Mouse (Mus musculus) spleen, adult 2 months (tissue): ENCODE data around the gene Epn1. TPM values are rescaled to one million over a fixed set of nuclear protein-coding genes. Genes with fewer than 3 reads are reported as not detected.
A peak's percentile ranks its signal among the peaks of the same experiment; 100 is the strongest.

ENCODE experiments used
- DNase-seq, 2 experiments: peaks; one replicate each; pipeline versions ENCODE4 v3.0.0 to v3.0.0-alpha.2; 2012 to 2021; ENCODE audit warnings: low spot score in 2 of 2, low read depth in 1 of 2
- H3K27ac ChIP-seq: fragments of 200-500 bp; 2 replicates; pipeline ENCODE4 v1.5.1; 2012; ENCODE audit warnings: low read length, inconsistent platforms; ENCODE audit not compliant: insufficient read depth
- H3K27me3 ChIP-seq: fragments of 200-500 bp; 2 replicates; pipeline ENCODE4 v1.6.1; 2012; ENCODE audit warnings: mild to moderate bottlenecking, moderate library complexity, low read length, inconsistent platforms; ENCODE audit not compliant: control insufficient read depth, insufficient read depth
- H3K36me3 ChIP-seq: fragments of 200-500 bp; 2 replicates; pipeline ENCODE4 v1.6.1; 2012; ENCODE audit warnings: mild to moderate bottlenecking, low read length, inconsistent platforms; ENCODE audit not compliant: control insufficient read depth, insufficient read depth
- H3K4me1 ChIP-seq: fragments of 200-500 bp; 2 replicates; pipeline ENCODE4 v1.6.1; 2011; ENCODE audit warnings: inconsistent platforms; ENCODE audit not compliant: control insufficient read depth, insufficient read depth, insufficient read length
- H3K4me3 ChIP-seq: fragments of 200-500 bp; 2 replicates; pipeline ENCODE4 v1.5.1; 2011; ENCODE audit warnings: mild to moderate bottlenecking, inconsistent platforms; ENCODE audit not compliant: insufficient read depth, insufficient read length; ENCODE audit errors: extremely low read depth
- CTCF ChIP-seq: fragments of 200-500 bp; IDR thresholded peaks from 2 replicates; pipeline ENCODE4 v1.5.1; 2011; ENCODE audit warnings: mild to moderate bottlenecking, inconsistent platforms; ENCODE audit not compliant: insufficient read depth, insufficient read length, insufficient replicate concordance; ENCODE audit errors: extremely low read depth
- POLR2A ChIP-seq: fragments of 200-500 bp; IDR thresholded peaks from 2 replicates; pipeline ENCODE4 v1.6.1; 2011; ENCODE audit warnings: low read depth, low read length, inconsistent platforms
- WGBS: fragments of 180-500 bp; shearing (Covaris S2); methylation state at CpG from one replicate; pipeline ENCODE4 v1.1.7; 2018; 5-methylcytosine and 5-hydroxymethylcytosine counted together
- polyA plus RNA-seq: library from polyadenylated mRNA; depleted of rRNA; stranded (reverse); fragments of >200 nt; gene quantifications from 2 replicates; pipeline ENCODE4 v1.2.3, GENCODE M21; 2012

Epn1 gene
- polyA plus RNA-seq, 1 experiment = 196 TPM

- H3K27ac ChIP-seq = no peak overlapping the region
- peaks cover 9% of the 10 kb centered on the region for H3K4me1 ChIP-seq
- H3K4me3 ChIP-seq = no peak overlapping the region
- H3K27me3 ChIP-seq = peaks cover 16% of the 10 kb centered on the region
- WGBS = 33% methylated on average over 11 of the region's 11 CpGs
- peak in 1 of 2 experiments; percentile 34 for DNase-seq
- TF ChIP-seq CTCF (0 out of 2 replicates have a peak, but pooled peaks have one; percentile 32), POLR2A (no peak)
- no peaks in the 10 kb centered on the region for H3K36me3 ChIP-seq
These were observed 22.2 kb upstream of the Epn1 start for GRCm38 (mm10) chr7:5057804-5058203.

- no peak for TF ChIP-seq CTCF
- TF ChIP-seq POLR2A = no peak
- peaks cover 11% of the 10 kb centered on the region for H3K27me3 ChIP-seq
- H3K4me1 ChIP-seq = peaks cover 5% of the 10 kb centered on the region; the same call in 1 of the 2 replicates
- H3K27ac ChIP-seq = no peak overlapping the region
- no peak for DNase-seq
- no peak overlapping the region for H3K4me3 ChIP-seq
- WGBS = 87% methylated on average over 1 of the region's 1 CpGs
- no peaks in the 10 kb centered on the region for H3K36me3 ChIP-seq
These were observed 21.4 kb upstream of the Epn1 start for GRCm38 (mm10) chr7:5058631-5059030.

- Histone ChIP-seq H3K4me3 (no peak overlapping the region), H3K36me3 (no peaks in the 10 kb centered on the region), H3K27me3 (peaks cover 6% of the 10 kb centered on the region), H3K4me1 (peaks cover 8% of the 10 kb centered on the region), H3K27ac (no peak overlapping the region)
- TF ChIP-seq POLR2A (no peak), CTCF (no peak)
- WGBS = 94% methylated on average over 12 of the region's 12 CpGs
- no peak for DNase-seq
These were observed 20.6 kb upstream of the Epn1 start for GRCm38 (mm10) chr7:5059421-5059820.

- Histone ChIP-seq H3K4me3 (peak overlapping the region; percentile 82), H3K36me3 (no peaks in the 10 kb centered on the region), H3K27me3 (peaks cover 6% of the 10 kb centered on the region), H3K27ac (peak overlapping the region; percentile 97; the same call in 1 of the 2 replicates), H3K4me1 (peaks cover 10% of the 10 kb centered on the region)
- TF ChIP-seq POLR2A (no peak), CTCF (peak; percentile 53; the same call in 1 of the 2 replicates)
- peak in 1 of 2 experiments; percentile 71 for DNase-seq
- 3% methylated on average over 27 of the region's 27 CpGs for WGBS
These were observed 19.8 kb upstream of the Epn1 start for GRCm38 (mm10) chr7:5060239-5060731.

- H3K36me3 ChIP-seq = peaks cover 2% of the 10 kb centered on the region; the same call in 1 of the 2 replicates
- WGBS = under 1% methylated on average over 60 of the region's 60 CpGs
These were observed 18.9 kb upstream of the Epn1 start for GRCm38 (mm10) chr7:5060944-5061773.

GRCm38 (mm10) chr7:5061774-5062359 lies 18.2 kb upstream of the Epn1 start, which contains the start of gene U2af2:
U2af2 (plus strand) TSS chr7:5062143.
- WGBS = under 1% methylated on average over 59 of the region's 65 CpGs
- Histone ChIP-seq H3K4me1 (peaks cover 10% of the 10 kb centered on the region), H3K36me3 (peaks cover 7% of the 10 kb centered on the region), H3K27me3 (peaks cover 2% of the 10 kb centered on the region), H3K4me3 (peak within 1 kb of the TSS; percentile 84), H3K27ac (peak within 1 kb of the TSS; percentile 97)
- peak; percentile 85 to 94 for DNase-seq
- no peak for TF ChIP-seq CTCF
- peak; percentile 44 for TF ChIP-seq POLR2A

More at GRCm38 (mm10) chr7:5060944-5061773, 18.9 kb upstream of the Epn1 start:
- H3K4me1 ChIP-seq = peaks cover 11% of the 10 kb centered on the region
- peaks cover 6% of the 10 kb centered on the region for H3K27me3 ChIP-seq
- peak overlapping the region; percentile 97 for H3K27ac ChIP-seq
- H3K4me3 ChIP-seq = peak overlapping the region; percentile 82
- TF ChIP-seq CTCF (peak; percentile 68), POLR2A (peak; percentile 15; the same call in 1 of the 2 replicates)
- DNase-seq = peak; percentile 97 to 99
